Mouse (Mus musculus) telencephalon, adult 2 months (tissue): ENCODE data around the gene Tifa.

ENCODE experiments used
- DNase-seq: peaks from one replicate; pipeline ENCODE4 v3.0.0-alpha.2; 2011; ENCODE audit warnings: low read depth, low spot score

The Tifa gene

GRCm38 (mm10) chr3:127787032-127787431 lies 2.6 kb upstream of the Tifa start:
- DNase-seq = no peak

GRCm38 (mm10) chr3:127788038-127788437 lies 1.6 kb upstream of the Tifa start:
- no peak for DNase-seq

GRCm38 (mm10) chr3:127788919-127789318 lies 686 bp upstream of the Tifa start:
- DNase-seq = no peak

GRCm38 (mm10) chr3:127790234-127791055 lies 840 bp downstream of the Tifa start:
- peak; percentile 17 for DNase-seq

- DNase-seq = no peak
These were observed 1.5 kb downstream of the Tifa start for GRCm38 (mm10) chr3:127791056-127791483.

GRCm38 (mm10) chr3:127791595-127792561 lies 2.3 kb downstream of the Tifa start:
- DNase-seq = no peak

- no peak for DNase-seq
These were observed 3.4 kb downstream of the Tifa start for GRCm38 (mm10) chr3:127793022-127793421.

GRCm38 (mm10) chr3:127795762-127796161 lies 6.2 kb downstream of the Tifa start:
- DNase-seq = no peak

- no peak for DNase-seq
These were observed 6.7 kb downstream of the Tifa start for GRCm38 (mm10) chr3:127796271-127796670.

GRCm38 (mm10) chr3:127801162-127801561 lies 11.6 kb downstream of the Tifa start:
- DNase-seq = no peak

- DNase-seq = peak; percentile 29
These were observed 13.2 kb downstream of the Tifa start for GRCm38 (mm10) chr3:127802814-127803213.

- DNase-seq = no peak
These were observed 14.8 kb downstream of the Tifa start for GRCm38 (mm10) chr3:127804439-127804838.

- no peak for DNase-seq
These were observed 15.5 kb downstream of the Tifa start for GRCm38 (mm10) chr3:127805071-127805470.

GRCm38 (mm10) chr3:127805991-127806390 lies 16.4 kb downstream of the Tifa start:
- no peak for DNase-seq

GRCm38 (mm10) chr3:127807846-127808245 lies 18.2 kb downstream of the Tifa start:
- no peak for DNase-seq

- no peak for DNase-seq
These were observed 19.5 kb downstream of the Tifa start for GRCm38 (mm10) chr3:127809103-127809502.

GRCm38 (mm10) chr3:127817120-127817683 lies 27.6 kb downstream of the Tifa start:
- DNase-seq = no peak

GRCm38 (mm10) chr3:127818694-127819663 lies 29.4 kb downstream of the Tifa start:
- no peak for DNase-seq

- no peak for DNase-seq
These were observed 30.8 kb downstream of the Tifa start for GRCm38 (mm10) chr3:127820400-127820799.

- DNase-seq = no peak
These were observed 31.6 kb downstream of the Tifa start for GRCm38 (mm10) chr3:127821209-127821608.
